Mouse (Mus musculus) heart, embryonic 11.5 days (tissue): ENCODE results near the gene Enkd1. TPM values are rescaled to one million over a fixed set of nuclear protein-coding genes. Genes with fewer than 3 reads are reported as not detected.

ENCODE experiments used
- ATAC-seq: fragments of 200-750 bp; cut with Nextera tagmentation; replicated peaks from 2 replicates; pipeline ENCODE4 v1.8.0; 2017; ENCODE audit warnings: moderate library complexity; ENCODE audit not compliant: insufficient number of reproducible peaks, low FRiP score, low TSS enrichment
- H3K27ac ChIP-seq: fragments of 300-500 bp; sonication (generic); 2 replicates; pipeline ENCODE4 v1.5.1; 2014; ENCODE audit warnings: mild to moderate bottlenecking, low read depth, low read length
- H3K27me3 ChIP-seq: fragments of 300-500 bp; sonication (generic); 2 replicates; pipeline ENCODE4 v1.6.1; 2014; ENCODE audit warnings: mild to moderate bottlenecking, low read length, mixed read lengths; ENCODE audit not compliant: control insufficient read depth, insufficient read depth
- H3K36me3 ChIP-seq: fragments of 300-500 bp; sonication (generic); 2 replicates; pipeline ENCODE4 v1.6.1; 2014; ENCODE audit warnings: mild to moderate bottlenecking, low read length, moderate library complexity, mixed read lengths; ENCODE audit not compliant: control insufficient read depth, insufficient read depth
- H3K4me1 ChIP-seq: fragments of 300-500 bp; sonication (generic); 2 replicates; pipeline ENCODE4 v1.6.1; 2014; ENCODE audit warnings: low read length; ENCODE audit not compliant: control insufficient read depth, insufficient read depth
- H3K4me2 ChIP-seq: fragments of 300-500 bp; sonication (generic); 2 replicates; pipeline ENCODE4 v1.6.1; 2014; ENCODE audit warnings: mild to moderate bottlenecking, moderate library complexity
- H3K4me3 ChIP-seq: fragments of 300-500 bp; sonication (generic); 2 replicates; pipeline ENCODE4 v1.5.1; 2014; ENCODE audit warnings: low read depth, low read length
- H3K9ac ChIP-seq: fragments of 300-500 bp; sonication (generic); 2 replicates; pipeline ENCODE4 v1.6.1; 2014; ENCODE audit warnings: mild to moderate bottlenecking, low read depth, low read length, moderate library complexity
- H3K9me3 ChIP-seq: fragments of 300-500 bp; sonication (generic); replicated peaks from 2 replicates; pipeline ENCODE4 v1.6.1; 2016; ENCODE audit warnings: low read length; ENCODE audit not compliant: control insufficient read depth
- WGBS: fragments of 180-500 bp; shearing (Covaris S2); extraction: QIAGEN DNeasy Blood & Tissue Kit; methylation state at CpG from one replicate; pipeline ENCODE4 v1.1.7; 2014; ENCODE audit not compliant: insufficient replicate concordance; 5-methylcytosine and 5-hydroxymethylcytosine counted together
- polyA plus RNA-seq: library from polyadenylated mRNA; unstranded; fragments of >200 nt; fragmentation: Nextera tagmentation; extraction: Ambion mirVana; gene quantifications from 2 replicates; pipeline ENCODE4 v1.2.1, GENCODE M21; 2014

Gene Enkd1
- polyA plus RNA-seq = 13.3 and 16.9 TPM in 2 replicates

DNA sequence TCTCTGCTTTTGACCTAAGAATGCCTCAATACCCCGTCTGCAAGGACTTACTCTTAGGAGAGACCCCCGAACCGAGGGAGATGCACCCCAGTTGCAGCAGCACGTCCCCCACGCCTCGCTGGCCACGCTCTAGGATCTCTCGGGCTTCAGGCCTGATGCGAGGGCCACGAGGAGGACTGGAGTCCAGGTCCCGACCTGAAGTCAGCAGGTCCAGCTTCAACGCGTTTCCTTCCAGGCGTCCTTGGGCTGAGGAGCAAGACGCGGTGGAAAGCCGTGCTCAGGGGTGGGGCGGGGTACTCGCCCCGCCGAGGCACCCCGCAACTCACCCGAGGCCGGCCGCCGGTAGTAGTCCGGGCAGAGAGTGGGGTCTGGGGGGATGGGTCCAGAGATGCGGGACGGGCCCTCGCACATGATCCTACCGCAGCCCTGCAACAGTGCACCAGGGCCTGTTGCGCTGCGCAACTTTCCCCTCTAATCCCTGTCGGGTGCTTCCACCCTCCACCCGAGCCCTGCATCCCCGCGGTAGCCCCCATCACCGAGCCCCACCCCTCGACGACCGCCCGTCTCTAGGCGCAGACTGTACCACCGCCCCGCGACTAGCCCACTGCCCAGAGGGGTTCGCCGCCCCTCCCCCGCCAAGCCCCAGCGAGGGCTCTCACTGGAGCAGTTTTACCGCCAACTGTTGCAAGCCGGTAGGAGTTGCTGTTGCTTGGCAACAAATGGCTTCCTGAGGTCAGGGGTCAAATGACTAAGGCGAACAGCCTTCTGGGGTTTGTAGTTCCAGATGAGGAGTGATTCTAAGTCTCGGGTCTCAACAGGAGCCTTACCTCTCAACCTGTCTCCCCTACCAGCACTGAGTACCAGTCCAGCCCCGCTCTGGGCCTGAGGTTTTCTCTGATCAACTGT lies at the start of gene Enkd1, which contains the start of gene 4933405L10Rik:
TSS of gene Enkd1 (minus strand) at position 713 of the 906 bp plus-strand sequence.
TSS of gene 4933405L10Rik (plus strand) at position 158 of the 906 bp plus-strand sequence.
- Histone ChIP-seq H3K4me1 (peaks cover 2% of the 10 kb centered on the region; the same call in 1 of the 2 replicates), H3K9me3 (no peaks in the 10 kb centered on the region), H3K36me3 (peaks cover 3% of the 10 kb centered on the region; the same call in 1 of the 2 replicates), H3K27me3 (no peaks in the 10 kb centered on the region), H3K9ac (peak within 1 kb of the TSS; percentile 56), H3K4me2 (peak within 1 kb of the TSS; percentile 79), H3K27ac (no peak within 1 kb of the TSS), H3K4me3 (peak within 1 kb of the TSS; percentile 57)
- ATAC-seq = peak; percentile 59
- WGBS = under 1% methylated on average over 55 of the region's 55 CpGs

- WGBS = 74% methylated on average over 2 of the region's 2 CpGs
- Histone ChIP-seq H3K4me1 (peaks cover 12% of the 10 kb centered on the region), H3K9me3 (no peaks in the 10 kb centered on the region), H3K4me3 (no peak overlapping the region), H3K27ac (no peak overlapping the region), H3K27me3 (no peaks in the 10 kb centered on the region), H3K9ac (no peak overlapping the region), H3K36me3 (no peaks in the 10 kb centered on the region), H3K4me2 (no peak overlapping the region)
- ATAC-seq = no peak
Observed at GRCm38 (mm10) chr8:105754688-105755087, 46.7 kb upstream of the Enkd1 start.

DNA sequence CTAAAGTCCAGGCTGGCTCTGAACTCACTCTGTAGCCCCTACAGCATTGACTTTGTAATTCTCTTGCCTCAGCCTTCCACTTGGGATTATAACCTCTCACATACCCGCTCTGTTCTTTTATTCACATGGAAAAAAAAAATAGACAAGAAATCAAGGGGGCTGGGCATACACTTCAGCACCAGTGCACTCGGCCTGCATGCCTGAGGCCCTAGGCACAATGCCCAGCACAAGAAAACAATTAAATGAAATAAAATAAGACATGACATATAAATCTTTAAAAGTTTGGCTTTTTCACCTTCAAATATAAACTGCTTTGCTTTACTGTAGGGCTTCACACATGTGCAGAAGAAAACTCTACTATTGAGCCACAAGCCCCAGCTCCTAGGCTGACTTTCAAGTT lies 45.9 kb upstream of the Enkd1 start:
- ATAC-seq = no peak
- H3K4me2 ChIP-seq = no peak overlapping the region
- WGBS = 75% methylated on average over 2 of the region's 2 CpGs
- no peaks in the 10 kb centered on the region for H3K27me3 ChIP-seq
- peaks cover 12% of the 10 kb centered on the region for H3K4me1 ChIP-seq
- H3K9me3 ChIP-seq = no peaks in the 10 kb centered on the region
- no peaks in the 10 kb centered on the region for H3K36me3 ChIP-seq
- H3K27ac ChIP-seq = no peak overlapping the region
- H3K9ac ChIP-seq = no peak overlapping the region
- H3K4me3 ChIP-seq = no peak overlapping the region

DNA sequence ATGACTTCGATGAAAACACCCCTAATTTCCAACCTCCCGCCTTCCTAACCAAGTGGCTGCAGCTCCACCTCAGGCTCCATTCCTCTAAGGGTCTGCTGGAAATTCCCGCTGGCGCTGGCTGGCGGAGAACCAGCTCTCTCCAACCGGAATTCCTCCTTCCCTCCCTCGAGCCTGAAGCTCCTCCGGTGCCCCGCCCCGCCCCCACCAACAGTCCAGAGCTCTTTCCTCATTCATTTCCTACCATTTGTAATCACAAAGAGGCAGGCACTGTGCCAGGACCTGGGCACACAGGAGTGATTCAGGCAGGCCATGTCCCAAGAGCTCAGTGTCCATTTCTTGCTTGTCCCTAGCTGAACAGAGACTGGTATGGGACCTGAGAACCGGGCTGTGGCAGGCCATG lies 42.6 kb upstream of the Enkd1 start:
- WGBS = 4% methylated on average over 11 of the region's 11 CpGs
- Histone ChIP-seq H3K36me3 (no peaks in the 10 kb centered on the region), H3K4me2 (peak overlapping the region; percentile 43), H3K9ac (no peak overlapping the region), H3K4me3 (no peak overlapping the region), H3K27ac (peak overlapping the region; percentile 38; the same call in 1 of the 2 replicates), H3K9me3 (no peaks in the 10 kb centered on the region), H3K4me1 (peaks cover 12% of the 10 kb centered on the region), H3K27me3 (no peaks in the 10 kb centered on the region)
- ATAC-seq = peak; percentile 75

DNA sequence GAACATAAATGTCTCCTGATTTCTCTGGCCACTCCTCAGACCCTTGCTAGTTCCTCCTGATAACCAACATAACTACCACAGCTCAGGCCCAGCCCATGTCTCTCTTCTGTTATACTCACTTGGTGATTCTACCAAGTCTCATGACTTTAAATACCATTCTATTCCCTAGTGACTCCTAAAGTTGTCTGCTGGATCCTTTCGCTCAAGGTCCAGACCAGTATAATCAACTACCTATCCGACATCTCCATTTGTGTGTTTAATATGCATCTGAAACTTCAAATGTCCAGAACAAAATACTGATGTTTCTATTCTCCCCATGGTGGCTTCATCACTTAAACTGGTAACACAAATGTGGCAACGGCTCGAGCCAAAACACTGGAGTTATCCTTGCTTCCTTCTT lies 35.3 kb upstream of the Enkd1 start:
- WGBS = 74% methylated on average over 4 of the region's 4 CpGs
- ATAC-seq = no peak
- no peaks in the 10 kb centered on the region for H3K27me3 ChIP-seq
- H3K36me3 ChIP-seq = no peaks in the 10 kb centered on the region
- H3K9ac ChIP-seq = no peak overlapping the region
- H3K4me1 ChIP-seq = peaks cover 3% of the 10 kb centered on the region
- no peak overlapping the region for H3K4me3 ChIP-seq
- H3K9me3 ChIP-seq = no peaks in the 10 kb centered on the region
- no peak overlapping the region for H3K27ac ChIP-seq
- no peak overlapping the region for H3K4me2 ChIP-seq

GRCm38 (mm10) chr8:105739216-105739615 lies 31.2 kb upstream of the Enkd1 start:
- Histone ChIP-seq H3K36me3 (no peaks in the 10 kb centered on the region), H3K9me3 (no peaks in the 10 kb centered on the region), H3K27me3 (no peaks in the 10 kb centered on the region), H3K4me3 (no peak overlapping the region), H3K4me1 (no peaks in the 10 kb centered on the region; the same call in 1 of the 2 replicates), H3K27ac (no peak overlapping the region), H3K9ac (no peak overlapping the region), H3K4me2 (no peak overlapping the region)
- ATAC-seq = no peak
- 88% methylated on average over 5 of the region's 5 CpGs for WGBS

DNA sequence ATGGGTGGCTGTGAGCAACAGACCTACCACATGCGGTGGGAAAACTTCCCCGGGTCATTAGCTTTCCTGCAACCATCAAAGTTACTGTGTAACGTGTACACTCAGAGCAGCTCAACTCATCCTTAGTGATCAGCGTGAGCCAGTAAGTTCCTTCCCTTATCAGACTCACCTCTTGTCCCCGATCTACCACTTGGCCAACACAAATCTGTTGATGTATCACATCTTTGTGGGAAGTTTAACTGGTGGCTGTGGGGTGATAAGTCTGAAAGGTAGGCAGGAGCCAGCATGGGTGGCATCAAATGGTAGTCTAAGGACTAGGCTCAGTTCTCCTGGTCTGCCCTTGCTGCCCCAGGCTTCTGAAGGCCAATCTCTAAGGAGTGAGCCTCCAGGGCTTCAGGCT lies 24.2 kb upstream of the Enkd1 start:
- H3K27ac ChIP-seq = no peak overlapping the region
- no peaks in the 10 kb centered on the region for H3K4me1 ChIP-seq
- no peaks in the 10 kb centered on the region; the same call in 1 of the 2 replicates for H3K36me3 ChIP-seq
- H3K27me3 ChIP-seq = no peaks in the 10 kb centered on the region
- no peak overlapping the region for H3K4me3 ChIP-seq
- H3K9me3 ChIP-seq = no peaks in the 10 kb centered on the region
- H3K4me2 ChIP-seq = no peak overlapping the region
- H3K9ac ChIP-seq = no peak overlapping the region
- ATAC-seq = no peak
- WGBS = 80% methylated on average over 5 of the region's 5 CpGs

GRCm38 (mm10) chr8:105727397-105728124 lies 19.6 kb upstream of the Enkd1 start:
- Histone ChIP-seq H3K9me3 (no peaks in the 10 kb centered on the region), H3K4me3 (no peak overlapping the region), H3K4me2 (no peak overlapping the region), H3K4me1 (no peaks in the 10 kb centered on the region), H3K9ac (no peak overlapping the region; the same call in 1 of the 2 replicates), H3K36me3 (no peaks in the 10 kb centered on the region; the same call in none of the 2 replicates), H3K27ac (peak overlapping the region; percentile 48), H3K27me3 (no peaks in the 10 kb centered on the region)
- 73% methylated on average over 18 of the region's 18 CpGs for WGBS
- peak; percentile 68 for ATAC-seq
